Mouse (Mus musculus) hindbrain, embryonic 14.5 days (tissue): ENCODE data around the gene Arl6ip1. TPM values are rescaled to one million over a fixed set of nuclear protein-coding genes. Genes with fewer than 3 reads are reported as not detected.

Source experiments
- ATAC-seq: fragments of 200-750 bp; cut with Nextera tagmentation; 2 replicates; pipeline ENCODE4 v1.8.0; 2017; ENCODE audit warnings: moderate number of reproducible peaks, mild to moderate bottlenecking, moderate TSS enrichment, moderate library complexity; ENCODE audit not compliant: low FRiP score
- DNase-seq: peaks from one replicate; pipeline ENCODE4 v3.0.0-alpha.2; 2015; ENCODE audit warnings: low spot score
- H3K27ac ChIP-seq: fragments of 300-500 bp; sonication (generic); 2 replicates; pipeline ENCODE4 v1.5.1; 2014; ENCODE audit warnings: mild to moderate bottlenecking, moderate library complexity
- H3K27me3 ChIP-seq: fragments of 300-500 bp; sonication (generic); 2 replicates; pipeline ENCODE4 v1.6.1; 2014; ENCODE audit warnings: mild to moderate bottlenecking, low read length, mixed read lengths; ENCODE audit not compliant: control insufficient read depth, insufficient read depth
- H3K36me3 ChIP-seq: fragments of 300-500 bp; sonication (generic); replicated peaks from 2 replicates; pipeline ENCODE4 v1.6.1; 2014; ENCODE audit not compliant: control insufficient read depth, insufficient read depth
- H3K4me1 ChIP-seq: fragments of 300-500 bp; sonication (generic); replicated peaks from 2 replicates; pipeline ENCODE4 v1.6.1; 2014; ENCODE audit warnings: antibody characterized with exemption, low read length, mixed read lengths; ENCODE audit not compliant: control insufficient read depth, insufficient read depth
- H3K4me2 ChIP-seq: fragments of 300-500 bp; sonication (generic); replicated peaks from 2 replicates; pipeline ENCODE4 v1.6.1; 2014; ENCODE audit warnings: mild to moderate bottlenecking, moderate library complexity
- H3K4me3 ChIP-seq: fragments of 300-500 bp; sonication (generic); replicated peaks from 2 replicates; pipeline ENCODE4 v1.5.1; 2014; ENCODE audit warnings: mild to moderate bottlenecking, low read length
- H3K9ac ChIP-seq: fragments of 300-500 bp; sonication (generic); 2 replicates; pipeline ENCODE4 v1.6.1; 2014
- H3K9me3 ChIP-seq: fragments of 300-500 bp; sonication (generic); 2 replicates; pipeline ENCODE4 v1.6.1; 2016; ENCODE audit warnings: low read length; ENCODE audit not compliant: control insufficient read depth
- WGBS: fragments of 180-500 bp; shearing (Covaris S2); extraction: QIAGEN DNeasy Blood & Tissue Kit; methylation state at CpG from one replicate; pipeline ENCODE4 v1.1.7; 2014; 5-methylcytosine and 5-hydroxymethylcytosine counted together
- polyA plus RNA-seq: library from polyadenylated mRNA; unstranded; fragments of >200 nt; fragmentation: Nextera tagmentation; extraction: Ambion mirVana; gene quantifications from 2 replicates; pipeline ENCODE4 v1.2.1, GENCODE M21; 2014

The Arl6ip1 gene
- polyA plus RNA-seq, 1 experiment from 2014 or later, result 404 TPM

DNA sequence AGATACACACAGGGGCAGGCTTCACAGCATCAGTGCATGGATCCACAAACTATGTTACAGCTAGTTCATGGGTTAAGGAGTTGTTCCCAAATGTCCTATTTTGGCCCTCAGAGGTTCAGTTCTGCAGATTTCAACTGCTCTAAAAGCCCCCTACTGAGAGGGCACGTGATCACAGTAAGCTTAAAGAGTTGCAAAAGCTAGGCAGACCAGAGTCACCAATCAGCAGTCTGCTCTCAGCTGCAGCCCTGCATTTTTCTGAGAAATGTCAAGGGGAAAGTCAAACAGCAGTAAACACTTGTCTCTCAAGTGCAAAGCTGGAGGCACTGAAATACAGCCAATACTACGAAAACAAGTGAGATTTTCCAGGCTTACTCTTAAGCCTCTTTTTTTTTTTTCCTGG is 10.3 kb downstream of the Arl6ip1 start:
- peaks cover 63% of the 10 kb centered on the region for H3K36me3 ChIP-seq
- no peak for ATAC-seq

DNA sequence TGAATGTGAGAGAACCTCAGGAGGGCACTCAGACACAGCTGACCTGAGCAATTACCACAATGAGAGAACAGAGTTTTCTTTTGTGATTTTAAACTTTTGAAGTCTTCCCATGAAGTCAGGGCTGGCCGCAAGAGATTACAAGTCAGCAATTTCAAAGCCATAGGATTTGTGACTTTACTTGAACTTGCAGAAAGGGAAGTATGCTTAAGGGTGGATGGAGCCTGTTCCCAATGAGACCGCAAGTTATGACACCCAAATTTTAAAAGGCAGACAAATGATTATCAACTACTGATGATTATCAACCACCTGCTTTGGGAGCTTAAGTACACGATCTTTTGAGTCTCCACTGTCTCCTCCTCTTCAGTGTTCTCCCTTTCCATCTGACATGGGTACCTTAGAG is 11.0 kb downstream of the Arl6ip1 start:
- WGBS, result 90% methylated on average over 3 of the region's 3 CpGs

More for the DNA sequence above, 10.3 kb downstream of the Arl6ip1 start:
- Histone ChIP-seq H3K4me3 (no peak overlapping the region), H3K27me3 (no peaks in the 10 kb centered on the region), H3K9ac (no peak overlapping the region), H3K4me1 (peaks cover 11% of the 10 kb centered on the region), H3K9me3 (no peaks in the 10 kb centered on the region), H3K4me2 (no peak overlapping the region), H3K27ac (no peak overlapping the region)
- 52% methylated on average over 2 of the region's 2 CpGs for WGBS
- DNase-seq, result no peak

DNA sequence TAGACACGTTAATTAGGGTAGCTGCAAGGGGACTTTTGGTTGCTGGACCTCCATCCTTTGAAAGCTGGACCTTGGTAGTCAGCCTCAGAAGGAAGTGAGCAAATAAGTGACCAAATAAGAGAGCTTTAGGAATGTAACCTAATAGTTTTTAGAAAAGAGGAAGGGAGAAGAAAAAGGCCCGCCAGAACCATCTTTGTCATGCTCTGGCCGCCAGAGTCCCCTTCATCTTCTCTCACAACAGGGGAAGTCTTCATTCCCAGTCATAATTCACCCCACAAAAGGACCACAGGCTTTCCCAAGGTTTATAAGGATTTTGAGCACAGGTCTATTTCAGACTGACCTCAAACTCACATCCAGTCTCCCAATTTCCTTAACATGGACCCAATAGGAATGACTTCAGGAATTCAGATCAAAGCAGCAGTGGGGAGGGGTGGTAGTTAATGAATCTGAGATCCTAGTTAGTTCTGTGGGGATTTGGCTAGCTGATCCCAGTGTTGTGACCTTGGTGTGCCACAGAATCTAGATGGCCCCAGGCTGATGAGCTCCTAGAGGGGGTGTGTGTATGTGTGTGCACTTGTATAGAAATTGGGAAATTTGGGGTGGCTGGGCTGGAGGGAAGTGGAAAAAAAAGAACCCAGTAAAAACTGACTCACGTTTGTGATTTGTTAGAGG is 11.8 kb downstream of the Arl6ip1 start:
- H3K9me3 ChIP-seq, result no peaks in the 10 kb centered on the region
- 66% methylated on average over 4 of the region's 4 CpGs for WGBS
- H3K27ac ChIP-seq, result no peak overlapping the region
- ATAC-seq (no peak), DNase-seq (no peak)
- H3K36me3 ChIP-seq, result peaks cover 68% of the 10 kb centered on the region
- H3K9ac ChIP-seq, result no peak overlapping the region
- no peaks in the 10 kb centered on the region for H3K27me3 ChIP-seq
- no peak overlapping the region for H3K4me3 ChIP-seq
- H3K4me2 ChIP-seq, result no peak overlapping the region
- peaks cover 24% of the 10 kb centered on the region for H3K4me1 ChIP-seq

More for the DNA sequence above, 11.0 kb downstream of the Arl6ip1 start:
- no peak overlapping the region for H3K4me2 ChIP-seq
- H3K36me3 ChIP-seq, result peaks cover 67% of the 10 kb centered on the region
- peaks cover 18% of the 10 kb centered on the region for H3K4me1 ChIP-seq
- ATAC-seq, result no peak
- no peak for DNase-seq
- no peak overlapping the region for H3K27ac ChIP-seq
- no peak overlapping the region for H3K4me3 ChIP-seq
- H3K9me3 ChIP-seq, result no peaks in the 10 kb centered on the region
- no peaks in the 10 kb centered on the region for H3K27me3 ChIP-seq
- H3K9ac ChIP-seq, result no peak overlapping the region

GRCm38 (mm10) chr7:118116787-118117538 is 12.5 kb downstream of the Arl6ip1 start:
- Histone ChIP-seq H3K36me3 (peaks cover 69% of the 10 kb centered on the region), H3K27me3 (no peaks in the 10 kb centered on the region), H3K4me3 (peak overlapping the region; percentile 89), H3K4me2 (peak overlapping the region; percentile 97), H3K27ac (peak overlapping the region; percentile 89; the same call in 1 of the 2 replicates), H3K9ac (peak overlapping the region; percentile 59; the same call in 1 of the 2 replicates), H3K4me1 (peaks cover 24% of the 10 kb centered on the region), H3K9me3 (no peaks in the 10 kb centered on the region)
- 18% methylated on average over 8 of the region's 8 CpGs for WGBS
- DNase-seq (no peak), ATAC-seq (no peak)

- Histone ChIP-seq H3K9me3 (no peaks in the 10 kb centered on the region), H3K9ac (peak within 1 kb of the TSS; percentile 87), H3K4me1 (peaks cover 32% of the 10 kb centered on the region), H3K36me3 (peaks cover 71% of the 10 kb centered on the region), H3K4me2 (peak within 1 kb of the TSS; percentile 97), H3K4me3 (peak within 1 kb of the TSS; percentile 89), H3K27me3 (no peaks in the 10 kb centered on the region), H3K27ac (peak within 1 kb of the TSS; percentile 89)
- 0% methylated on average over 40 of the region's 40 CpGs for WGBS
- DNase-seq (peak; percentile 97), ATAC-seq (peak; percentile 86)
Observed at GRCm38 (mm10) chr7:118115877-118116568, 13.4 kb downstream of the Arl6ip1 start, which contains the start of gene Rps15a. Gene Rps15a, minus strand, starts transcription at chr7:118116188.

DNA sequence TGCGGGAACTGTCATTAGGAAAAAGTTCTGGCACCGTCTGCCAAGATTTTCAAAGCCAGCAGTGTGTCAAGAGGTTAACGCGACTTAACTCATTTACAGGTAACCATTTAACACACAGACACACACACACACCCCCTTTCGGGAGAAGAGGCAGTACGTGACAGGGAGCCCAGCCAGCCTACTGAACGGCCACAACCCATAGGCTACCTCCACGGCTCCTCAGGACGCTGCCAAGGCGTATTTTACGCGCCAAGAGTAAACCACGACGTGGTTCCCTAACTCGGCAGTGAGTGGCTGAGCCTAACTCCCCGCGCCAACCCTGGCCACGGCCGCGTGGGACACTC is 14.0 kb downstream of the Arl6ip1 start:
- Histone ChIP-seq H3K36me3 (peaks cover 71% of the 10 kb centered on the region), H3K9me3 (no peaks in the 10 kb centered on the region), H3K9ac (peak overlapping the region; percentile 87), H3K4me2 (peak overlapping the region; percentile 97), H3K27ac (peak overlapping the region; percentile 89), H3K27me3 (no peaks in the 10 kb centered on the region), H3K4me3 (peak overlapping the region; percentile 89), H3K4me1 (peaks cover 36% of the 10 kb centered on the region)
- WGBS, result under 1% methylated on average over 20 of the region's 20 CpGs
- no peak for DNase-seq
- ATAC-seq, result peak; percentile 53

GRCm38 (mm10) chr7:118113541-118114297 is 15.7 kb downstream of the Arl6ip1 start:
- peak overlapping the region; percentile 97 for H3K4me2 ChIP-seq
- no peak for ATAC-seq
- 78% methylated on average over 5 of the region's 5 CpGs for WGBS
- peaks cover 71% of the 10 kb centered on the region for H3K36me3 ChIP-seq
- no peak overlapping the region for H3K9ac ChIP-seq
- H3K4me1 ChIP-seq, result peaks cover 36% of the 10 kb centered on the region
- no peak overlapping the region for H3K27ac ChIP-seq
- no peak for DNase-seq
- H3K9me3 ChIP-seq, result no peaks in the 10 kb centered on the region
- peak overlapping the region; percentile 89 for H3K4me3 ChIP-seq
- H3K27me3 ChIP-seq, result no peaks in the 10 kb centered on the region

- no peak overlapping the region; the same call in 1 of the 2 replicates for H3K9ac ChIP-seq
- H3K4me3 ChIP-seq, result no peak overlapping the region
- peaks cover 87% of the 10 kb centered on the region for H3K36me3 ChIP-seq
- H3K27ac ChIP-seq, result no peak overlapping the region
- H3K4me2 ChIP-seq, result peak overlapping the region; percentile 25; the same call in 1 of the 2 replicates
- no peak for DNase-seq
- WGBS, result 80% methylated on average over 3 of the region's 3 CpGs
- no peaks in the 10 kb centered on the region for H3K9me3 ChIP-seq
- H3K27me3 ChIP-seq, result no peaks in the 10 kb centered on the region
- no peak for ATAC-seq
- peaks cover 36% of the 10 kb centered on the region for H3K4me1 ChIP-seq
Observed at GRCm38 (mm10) chr7:118111128-118111527, 18.3 kb downstream of the Arl6ip1 start.
